ENCODE assay signal across 8 mouse cellular contexts in genomic region chr7:127588901-127589300, GRCm38 (mm10). TPM values are rescaled to one million over a fixed set of nuclear protein-coding genes. Genes with fewer than 3 reads are reported as not detected.
DNase-seq lines count a peak whose midpoint lies in the region; ATAC-seq and TF ChIP-seq lines count a peak whose summit lies in the region.

No protein-coding gene starts in this region.

- H3K36me3 ChIP-seq in heart, embryonic 11.5 days (ENCODE audit: control insufficient read depth, insufficient read depth, low read length): peaks cover 28% of the 10 kb centered on the region
- H3K36me3 ChIP-seq in forebrain, embryonic 12.5 days (replicated peaks): peaks cover 55% of the 10 kb centered on the region
- H3K36me3 ChIP-seq in liver, embryonic 14.5 days (replicated peaks; ENCODE audit: control insufficient read depth, insufficient read depth, low read depth): peaks cover 38% of the 10 kb centered on the region

- 3% methylated on average over 29 of the region's 29 CpGs for WGBS in heart, embryonic 11.5 days (ENCODE audit: insufficient replicate concordance)
- WGBS in forebrain, embryonic 12.5 days: 7% methylated on average over 29 of the region's 29 CpGs
- 5% methylated on average over 29 of the region's 29 CpGs for WGBS in liver, embryonic 14.5 days (ENCODE audit: insufficient replicate concordance)

- H3K4me1 ChIP-seq in heart, embryonic 11.5 days (ENCODE audit: control insufficient read depth, insufficient read depth, low read length): peaks cover 12% of the 10 kb centered on the region
- H3K4me1 ChIP-seq in forebrain, embryonic 12.5 days: peaks cover 18% of the 10 kb centered on the region
- peaks cover 24 to 28% of the 10 kb centered on the region in 2 experiments for H3K4me1 ChIP-seq in liver, embryonic 14.5 days (replicated peaks; ENCODE audit: control insufficient read depth in 2 of 2, insufficient read depth in 2 of 2, low read length in 1 of 2)

- H3K9me3 ChIP-seq in heart, embryonic 11.5 days (replicated peaks; ENCODE audit: control insufficient read depth, low read length): no peaks in the 10 kb centered on the region
- no peaks in the 10 kb centered on the region for H3K9me3 ChIP-seq in forebrain, embryonic 12.5 days
- H3K9me3 ChIP-seq in liver, embryonic 14.5 days (ENCODE audit: control insufficient read depth, low read length): no peaks in the 10 kb centered on the region

- DNase-seq in heart, adult 9 months (ENCODE audit: low spot score in 2 of 2): no peak
- no peak for DNase-seq in liver, embryonic 14.5 days (ENCODE audit: low read depth in 3 of 3, low spot score in 3 of 3)
- DNase-seq in adrenal gland, postnatal 14 days: no peak
- DNase-seq in adrenal gland, postnatal 4 days (ENCODE audit: low spot score in 2 of 2): no peak
- DNase-seq in frontal cortex, postnatal 25 days (ENCODE audit: low spot score in 2 of 2): no peak

- TF ChIP-seq EP300 in liver, embryonic 14.5 days (IDR thresholded peaks at IDR 0.05; ENCODE audit: low read depth): no peak

- H3K4me3 ChIP-seq in heart, embryonic 11.5 days (ENCODE audit: low read depth, low read length): peak overlapping the region; percentile 93
- H3K4me3 ChIP-seq in forebrain, embryonic 12.5 days (replicated peaks): peak overlapping the region; percentile 90
- H3K4me3 ChIP-seq in liver, embryonic 14.5 days (ENCODE audit: insufficient read depth in 1 of 2, low read depth in 2 of 2, low read length in 2 of 2): peak overlapping the region; percentile 76 to 94

- H3K9ac ChIP-seq in heart, embryonic 11.5 days (ENCODE audit: low read depth, low read length): peak overlapping the region; percentile 91
- H3K9ac ChIP-seq in forebrain, embryonic 12.5 days: peak overlapping the region; percentile 76
- H3K9ac ChIP-seq in liver, embryonic 14.5 days (replicated peaks): peak overlapping the region; percentile 79

- H3K27ac ChIP-seq in heart, embryonic 11.5 days (ENCODE audit: low read depth, low read length): peak overlapping the region; percentile 24; the same call in 1 of the 2 replicates
- H3K27ac ChIP-seq in forebrain, embryonic 12.5 days: peak overlapping the region; percentile 59; the same call in 1 of the 2 replicates
- H3K27ac ChIP-seq in liver, embryonic 14.5 days: peak overlapping the region; percentile 32; the same call in 1 of the 2 replicates

- H3K4me2 ChIP-seq in heart, embryonic 11.5 days: peak overlapping the region; percentile 81
- peak overlapping the region; percentile 89 for H3K4me2 ChIP-seq in forebrain, embryonic 12.5 days
- H3K4me2 ChIP-seq in liver, embryonic 14.5 days (ENCODE audit: low read depth): peak overlapping the region; percentile 77

- TF ChIP-seq CTCF in liver, embryonic 14.5 days (IDR thresholded peaks at IDR 0.05; ENCODE audit: low read depth): no peak

- ATAC-seq in heart, embryonic 11.5 days (replicated peaks; ENCODE audit: insufficient number of reproducible peaks, low FRiP score, low TSS enrichment): no peak
- peak; percentile 28 for ATAC-seq in CD4-positive, CD25-positive, alpha-beta regulatory T cell, adult 4 months
- ATAC-seq in forebrain, embryonic 12.5 days (ENCODE audit: low FRiP score): no peak
- ATAC-seq in liver, embryonic 14.5 days (ENCODE audit: insufficient read depth): peak; percentile 14

- H3K27me3 ChIP-seq in heart, embryonic 11.5 days (ENCODE audit: control insufficient read depth, insufficient read depth, low read length): no peaks in the 10 kb centered on the region
- H3K27me3 ChIP-seq in forebrain, embryonic 12.5 days: no peaks in the 10 kb centered on the region
- no peaks in the 10 kb centered on the region for H3K27me3 ChIP-seq in liver, embryonic 14.5 days (ENCODE audit: control insufficient read depth, insufficient read depth, low read length)

RNA-seq across cellular contexts. Expression of gene Rnf40, which starts 0.3 kb away (rescaled TPM):
- polyA plus RNA-seq in heart, embryonic 11.5 days (2014; fragmentation: Nextera tagmentation; extraction: Ambion mirVana): 23.4 and 27.6 TPM in 2 replicates
- polyA plus RNA-seq in CD4-positive, CD25-positive, alpha-beta regulatory T cell, adult 4 months (2017; shearing (Covaris generic)): 10 to 100 TPM; 26.3 to 45.6 TPM
- polyA plus RNA-seq in forebrain, embryonic 12.5 days (2016; fragmentation: Nextera tagmentation; extraction: Ambion mirVana): 67.7 and 74.1 TPM in 2 replicates
- polyA plus RNA-seq in liver, embryonic 14.5 days (2012; rRNA removed): 10.3 and 14.0 TPM in 2 replicates
- 13.7 and 16.1 TPM in 2 replicates for polyA plus RNA-seq in liver, embryonic 14.5 days (2014; fragmentation: Nextera tagmentation; extraction: Ambion mirVana)
- 56.0 and 62.8 TPM in 2 replicates for total RNA-seq in adrenal gland, postnatal 14 days (2021)
- 10 to 100 TPM; 85.1 to 89.5 TPM for total RNA-seq in adrenal gland, postnatal 4 days (2021)

RNA-seq across cellular contexts. Expression of gene Ccdc189, which starts 0.5 kb away (rescaled TPM):
- 8.7 and 10.0 TPM in 2 replicates for polyA plus RNA-seq in heart, embryonic 11.5 days (2014; fragmentation: Nextera tagmentation; extraction: Ambion mirVana)
- polyA plus RNA-seq in CD4-positive, CD25-positive, alpha-beta regulatory T cell, adult 4 months (2017; shearing (Covaris generic)): under 1 TPM; 0.56 to 0.70 TPM
- polyA plus RNA-seq in forebrain, embryonic 12.5 days (2016; fragmentation: Nextera tagmentation; extraction: Ambion mirVana): 12.7 and 16.3 TPM in 2 replicates
- 4.4 and 5.4 TPM in 2 replicates for polyA plus RNA-seq in liver, embryonic 14.5 days (2012; rRNA removed)
- polyA plus RNA-seq in liver, embryonic 14.5 days (2014; fragmentation: Nextera tagmentation; extraction: Ambion mirVana): 6.8 and 7.5 TPM in 2 replicates
- total RNA-seq in adrenal gland, postnatal 14 days (2021): 7.5 and 10.7 TPM in 2 replicates
- 10 to 100 TPM; 11.9 to 13.5 TPM for total RNA-seq in adrenal gland, postnatal 4 days (2021)

RNA-seq across cellular contexts. Expression of gene Phkg2, which starts 15.8 kb away (rescaled TPM):
- 41.5 and 44.9 TPM in 2 replicates for polyA plus RNA-seq in heart, embryonic 11.5 days (2014; fragmentation: Nextera tagmentation; extraction: Ambion mirVana)
- 100 to 1,000 TPM; 109 to 138 TPM for polyA plus RNA-seq in CD4-positive, CD25-positive, alpha-beta regulatory T cell, adult 4 months (2017; shearing (Covaris generic))
- polyA plus RNA-seq in forebrain, embryonic 12.5 days (2016; fragmentation: Nextera tagmentation; extraction: Ambion mirVana): 56.6 and 60.7 TPM in 2 replicates
- polyA plus RNA-seq in liver, embryonic 14.5 days (2012; rRNA removed): 24.9 and 27.3 TPM in 2 replicates
- 18.5 and 21.7 TPM in 2 replicates for polyA plus RNA-seq in liver, embryonic 14.5 days (2014; fragmentation: Nextera tagmentation; extraction: Ambion mirVana)
- 36.6 and 44.4 TPM in 2 replicates for total RNA-seq in adrenal gland, postnatal 14 days (2021)
- total RNA-seq in adrenal gland, postnatal 4 days (2021): 10 to 100 TPM; 49.3 to 60.9 TPM

RNA-seq across cellular contexts. Expression of gene Zfp629, which starts 26.7 kb away (rescaled TPM):
- polyA plus RNA-seq in heart, embryonic 11.5 days (2014; fragmentation: Nextera tagmentation; extraction: Ambion mirVana): 11.2 and 12.0 TPM in 2 replicates
- under 1 TPM; 0.16 to 0.56 TPM for polyA plus RNA-seq in CD4-positive, CD25-positive, alpha-beta regulatory T cell, adult 4 months (2017; shearing (Covaris generic))
- 31.7 and 34.6 TPM in 2 replicates for polyA plus RNA-seq in forebrain, embryonic 12.5 days (2016; fragmentation: Nextera tagmentation; extraction: Ambion mirVana)
- 1.6 and 1.9 TPM in 2 replicates for polyA plus RNA-seq in liver, embryonic 14.5 days (2012; rRNA removed)
- 1.4 and 2.2 TPM in 2 replicates for polyA plus RNA-seq in liver, embryonic 14.5 days (2014; fragmentation: Nextera tagmentation; extraction: Ambion mirVana)
- total RNA-seq in adrenal gland, postnatal 14 days (2021): 21.6 and 26.4 TPM in 2 replicates
- 10 to 100 TPM; 29.4 to 31.6 TPM for total RNA-seq in adrenal gland, postnatal 4 days (2021)

RNA-seq across cellular contexts. Expression of gene Tmem265, which starts 27.7 kb away (rescaled TPM):
- 3.0 and 5.6 TPM in 2 replicates for polyA plus RNA-seq in heart, embryonic 11.5 days (2014; fragmentation: Nextera tagmentation; extraction: Ambion mirVana)
- polyA plus RNA-seq in CD4-positive, CD25-positive, alpha-beta regulatory T cell, adult 4 months (2017; shearing (Covaris generic)): 10 to 100 TPM; 39.7 to 91.0 TPM
- 4.2 and 4.7 TPM in 2 replicates for polyA plus RNA-seq in forebrain, embryonic 12.5 days (2016; fragmentation: Nextera tagmentation; extraction: Ambion mirVana)
- 0.77 and 1.0 TPM in 2 replicates for polyA plus RNA-seq in liver, embryonic 14.5 days (2012; rRNA removed)
- polyA plus RNA-seq in liver, embryonic 14.5 days (2014; fragmentation: Nextera tagmentation; extraction: Ambion mirVana): 1.4 and 1.7 TPM in 2 replicates
- total RNA-seq in adrenal gland, postnatal 14 days (2021): not detected in 2 replicates
- not detected for total RNA-seq in adrenal gland, postnatal 4 days (2021)

Comparison
In these comparisons a context has a peak if more than half of its experiments do, and no peak if none do; other contexts are left out.
1. ATAC-seq: peak in CD4-positive, CD25-positive, alpha-beta regulatory T cell, adult 4 months (single experiment) and liver, embryonic 14.5 days (single experiment); none in heart, embryonic 11.5 days (single experiment) and forebrain, embryonic 12.5 days (single experiment).
2. Peak in every context shown above with its lines, with median percentiles within 50 percentile points of each other: H3K27ac ChIP-seq, H3K4me2 ChIP-seq, H3K4me3 ChIP-seq and H3K9ac ChIP-seq.